Mouse (Mus musculus): ENCODE data around the gene Ccdc154. TPM values are rescaled to one million over a fixed set of nuclear protein-coding genes. Genes with fewer than 3 reads are reported as not detected.

Gene Ccdc154
- total RNA-seq, 2 experiments from 2014 or later, result not detected

DNA sequence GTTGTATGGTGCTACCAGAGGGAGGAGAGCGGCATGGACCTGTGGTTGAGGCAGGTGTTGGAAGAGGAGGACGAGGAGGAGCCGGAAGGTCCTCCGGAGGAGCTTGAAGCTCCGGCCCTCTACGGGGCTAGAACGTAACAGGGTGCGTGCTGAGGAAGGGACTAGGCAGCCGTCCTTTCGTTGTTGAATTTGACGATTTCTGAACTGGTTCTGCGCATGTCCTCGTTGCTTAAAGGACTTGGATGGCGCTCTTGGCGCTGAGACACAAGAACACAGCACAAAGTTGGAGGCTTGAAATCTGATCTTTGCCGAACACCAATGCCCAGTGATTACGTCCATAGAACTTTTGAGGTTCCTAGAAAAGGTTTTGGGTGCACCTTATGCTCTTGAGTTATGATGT is 22.7 kb downstream of the Ccdc154 start:
- no peak for DNase-seq

DNA sequence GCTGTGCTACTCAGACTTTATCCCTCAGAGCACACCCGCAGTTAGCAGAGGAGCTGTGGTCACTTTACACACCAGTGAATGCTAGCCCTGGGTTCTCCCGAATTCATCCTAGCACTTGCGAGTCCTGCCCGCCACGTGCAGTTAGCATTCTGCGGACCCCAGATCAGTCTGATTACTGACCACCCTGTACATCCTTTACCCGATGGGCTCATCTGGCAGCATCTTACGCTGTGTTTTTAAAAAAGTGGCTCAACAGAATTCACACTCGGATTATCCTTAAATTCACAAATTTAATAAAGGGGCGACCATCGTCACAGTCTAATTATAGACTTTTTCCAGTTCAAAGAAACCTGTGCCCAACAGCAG is 25.5 kb downstream of the Ccdc154 start:
- DNase-seq, result no peak

DNA sequence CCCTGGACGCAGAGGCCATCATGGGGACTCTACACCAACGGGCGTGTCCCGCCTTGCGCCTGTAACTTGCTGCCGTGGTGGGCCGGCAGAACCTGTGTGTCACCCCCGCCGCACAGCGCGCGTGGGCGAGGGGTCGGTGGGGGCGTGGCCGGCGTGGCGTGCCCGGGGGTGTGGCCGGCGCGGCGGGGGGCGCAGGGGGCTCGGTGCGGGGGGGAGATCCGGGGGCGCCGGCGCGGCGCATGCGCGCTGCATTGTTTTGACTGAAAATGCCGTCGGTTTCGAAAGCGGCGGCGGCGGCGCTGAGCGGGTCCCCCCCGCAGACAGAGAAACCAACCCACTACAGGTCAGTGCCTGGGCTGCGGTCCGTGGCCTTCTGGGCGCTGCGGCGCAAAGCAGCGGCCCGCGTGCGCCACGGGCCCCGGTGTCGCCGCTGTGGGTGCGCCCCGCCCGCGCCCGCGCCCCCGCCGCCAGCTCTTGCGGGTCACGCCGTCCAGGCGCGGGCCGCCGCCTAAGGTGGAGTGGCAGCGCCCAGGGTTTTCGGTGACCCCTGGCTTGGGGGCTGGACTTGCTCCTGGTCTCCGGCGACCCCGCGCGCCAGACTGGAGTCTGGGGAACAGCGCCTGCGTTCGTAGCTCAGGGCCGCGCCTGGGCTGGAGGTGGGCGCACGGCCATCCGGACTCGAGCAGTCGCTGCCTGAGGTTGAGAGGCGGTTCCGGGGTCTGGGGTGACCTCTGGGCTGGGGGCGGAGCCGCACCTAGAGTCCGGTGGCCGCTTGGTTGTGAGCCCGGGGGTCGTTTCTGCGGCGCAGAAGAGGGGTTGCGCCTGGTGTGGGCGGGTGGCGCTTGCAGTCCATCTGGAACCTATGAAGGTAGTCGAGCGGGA is 26.1 kb downstream of the Ccdc154 start, which contains the start of gene Unkl:
Gene Unkl (plus strand): TSS at position 248 of the 882 bp plus-strand sequence.
- peak; percentile 81 to 82 for DNase-seq

DNA sequence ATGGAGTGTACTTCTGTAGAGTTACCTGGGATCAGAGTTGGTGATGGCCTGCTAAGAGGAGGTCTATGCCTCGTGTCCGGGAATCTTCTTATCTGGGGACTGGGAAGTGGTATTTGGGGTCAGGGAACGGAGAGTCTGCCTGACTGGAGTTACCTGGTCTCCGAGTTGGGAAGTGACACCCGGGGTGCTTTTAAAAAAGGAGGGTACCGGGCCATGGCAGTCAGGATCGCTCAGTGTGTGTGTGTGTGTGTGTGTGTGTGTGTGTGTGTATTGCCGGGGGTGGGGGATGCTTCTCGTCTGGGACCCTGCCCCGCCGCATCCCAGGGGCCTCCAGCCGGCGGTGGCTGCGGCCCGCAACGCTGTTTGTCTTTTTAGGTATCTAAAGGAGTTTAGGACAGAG is 26.8 kb downstream of the Ccdc154 start:
- no peak for DNase-seq

DNA sequence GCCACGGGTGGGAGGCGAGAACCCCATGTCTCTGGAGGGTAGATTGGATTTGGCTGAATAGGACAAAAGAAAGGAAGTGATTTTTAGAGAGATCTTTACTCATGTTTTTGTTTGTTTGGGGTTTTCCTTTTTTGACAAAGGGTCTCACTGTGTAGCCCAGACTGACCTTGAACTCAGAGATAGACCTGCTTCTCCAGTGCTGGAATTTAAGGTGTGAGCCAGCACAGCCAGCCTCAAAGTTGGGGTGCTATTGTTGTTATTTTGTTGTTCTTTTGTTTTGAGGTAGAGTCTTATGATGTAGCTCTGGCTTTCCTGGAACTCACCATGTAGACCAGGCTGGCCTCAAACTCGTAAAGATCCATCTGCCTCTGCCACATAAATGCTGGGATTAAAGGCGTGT is 40.1 kb downstream of the Ccdc154 start:
- DNase-seq, result no peak

DNA sequence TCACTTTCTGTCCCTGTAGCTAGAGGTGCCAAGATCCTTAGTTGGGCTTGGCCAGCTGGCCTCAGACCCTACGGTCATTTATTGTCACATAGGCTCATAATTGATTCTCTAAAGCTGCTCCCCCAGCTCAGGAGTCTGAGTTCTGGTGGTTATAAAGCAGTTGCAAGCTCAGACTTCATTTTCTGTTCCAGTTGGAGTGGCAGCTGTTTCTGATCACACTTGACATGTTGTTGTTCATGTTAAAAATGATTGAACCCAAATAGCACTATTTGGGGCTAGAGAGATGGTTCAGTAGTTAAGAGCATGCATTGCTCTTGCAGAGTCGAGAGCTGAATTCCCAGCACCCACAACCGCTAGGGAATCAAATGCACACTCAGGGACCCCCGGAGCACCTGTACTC is 47.7 kb downstream of the Ccdc154 start:
- DNase-seq, result no peak

DNA sequence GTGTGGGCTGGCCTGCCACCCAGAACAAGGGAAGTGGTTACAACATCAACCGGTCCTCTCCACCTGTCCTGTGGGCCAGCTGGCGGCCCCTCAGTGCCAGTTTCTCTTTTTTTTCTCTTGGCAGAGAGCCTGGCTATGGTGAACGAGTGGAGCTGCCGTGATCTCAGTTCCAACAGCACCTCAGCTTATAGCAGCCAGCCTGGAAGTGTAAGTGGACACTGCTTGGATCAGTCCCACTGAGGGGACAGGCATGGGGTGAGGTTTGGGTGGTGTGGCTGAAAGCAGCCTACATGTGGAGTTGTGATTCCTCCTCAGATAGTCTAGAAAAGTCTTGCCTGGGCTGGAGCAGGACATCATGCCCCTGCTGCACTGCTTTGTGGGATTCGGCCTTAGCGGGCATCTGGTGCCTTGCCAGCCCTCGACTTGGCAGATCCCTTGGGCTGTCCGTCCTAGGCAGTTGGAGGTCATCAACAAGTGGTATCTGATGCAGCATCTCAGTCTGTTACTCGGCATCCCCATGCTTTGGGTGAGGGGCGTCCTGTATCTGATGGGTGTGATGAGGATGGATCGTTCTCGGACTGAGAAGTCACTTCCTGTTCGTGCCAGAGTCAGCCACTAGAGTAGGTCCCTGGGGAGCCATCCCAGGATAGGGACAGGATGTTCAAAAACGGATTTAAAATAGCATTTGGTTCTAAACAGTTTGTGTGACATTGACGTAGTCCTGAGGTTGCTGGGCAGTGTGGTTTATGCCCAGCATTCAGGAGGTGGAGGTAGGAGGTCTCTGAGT is 48.6 kb downstream of the Ccdc154 start:
- peak; percentile 46 to 67 for DNase-seq

DNA sequence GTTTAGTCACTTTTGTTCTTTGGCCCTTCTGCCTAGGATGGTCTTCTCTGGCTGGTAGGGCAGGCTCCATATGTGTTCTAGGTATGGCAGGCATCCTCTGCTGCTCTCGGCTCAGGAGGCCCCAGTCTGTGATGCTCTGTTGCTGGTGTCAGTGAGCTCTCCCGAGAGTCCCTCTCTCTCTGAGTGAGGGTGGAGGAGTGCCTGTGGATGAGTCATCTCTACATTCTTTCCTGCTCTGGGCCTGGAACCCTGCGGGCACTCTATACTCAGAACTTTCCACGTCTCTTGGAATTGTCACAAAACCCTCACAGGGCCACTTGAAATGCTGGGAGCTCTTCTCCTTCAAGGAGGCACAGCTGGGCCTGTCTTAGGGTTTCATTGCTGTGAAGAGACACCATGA is 49.4 kb downstream of the Ccdc154 start:
- DNase-seq, result no peak

DNA sequence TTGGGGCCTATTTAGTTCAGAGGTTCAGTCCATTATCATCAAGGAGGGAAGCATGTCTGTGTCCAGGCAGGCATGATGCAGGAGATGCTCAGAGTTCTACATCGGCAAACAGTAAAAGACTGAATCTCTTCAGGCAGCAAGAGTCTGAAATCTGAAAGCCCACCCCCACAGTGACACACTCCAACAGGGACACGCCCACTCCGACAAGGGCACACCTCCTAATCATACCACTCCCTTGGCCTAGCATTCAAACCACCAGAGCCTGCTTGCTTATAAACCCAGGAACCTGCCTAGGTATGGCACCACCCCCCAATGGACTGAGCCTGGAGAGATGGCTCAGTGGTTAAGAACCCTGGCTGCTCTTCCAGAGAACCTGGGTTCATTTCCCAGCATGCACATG is 53.2 kb downstream of the Ccdc154 start:
- DNase-seq, result no peak

DNA sequence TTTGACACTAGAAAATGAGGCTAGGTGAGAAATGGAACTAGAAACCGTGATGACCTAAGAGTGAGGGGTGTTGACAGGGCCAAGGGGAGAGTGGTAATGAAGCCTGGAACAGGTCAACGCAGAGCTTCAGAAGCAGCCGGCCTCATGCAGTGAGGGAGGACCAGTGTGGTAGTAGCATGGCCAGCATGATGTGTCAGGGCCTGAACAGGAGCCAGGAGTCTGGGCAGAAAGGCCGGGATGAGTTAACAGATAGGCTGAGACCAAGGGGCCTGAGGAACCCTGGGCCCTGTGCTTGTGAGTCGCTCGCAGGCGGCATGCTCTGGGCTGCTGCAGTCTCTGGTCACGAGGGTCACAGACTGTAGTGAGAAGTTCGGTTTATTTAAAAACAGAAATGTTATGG is 56.7 kb downstream of the Ccdc154 start:
- DNase-seq, result no peak

DNA sequence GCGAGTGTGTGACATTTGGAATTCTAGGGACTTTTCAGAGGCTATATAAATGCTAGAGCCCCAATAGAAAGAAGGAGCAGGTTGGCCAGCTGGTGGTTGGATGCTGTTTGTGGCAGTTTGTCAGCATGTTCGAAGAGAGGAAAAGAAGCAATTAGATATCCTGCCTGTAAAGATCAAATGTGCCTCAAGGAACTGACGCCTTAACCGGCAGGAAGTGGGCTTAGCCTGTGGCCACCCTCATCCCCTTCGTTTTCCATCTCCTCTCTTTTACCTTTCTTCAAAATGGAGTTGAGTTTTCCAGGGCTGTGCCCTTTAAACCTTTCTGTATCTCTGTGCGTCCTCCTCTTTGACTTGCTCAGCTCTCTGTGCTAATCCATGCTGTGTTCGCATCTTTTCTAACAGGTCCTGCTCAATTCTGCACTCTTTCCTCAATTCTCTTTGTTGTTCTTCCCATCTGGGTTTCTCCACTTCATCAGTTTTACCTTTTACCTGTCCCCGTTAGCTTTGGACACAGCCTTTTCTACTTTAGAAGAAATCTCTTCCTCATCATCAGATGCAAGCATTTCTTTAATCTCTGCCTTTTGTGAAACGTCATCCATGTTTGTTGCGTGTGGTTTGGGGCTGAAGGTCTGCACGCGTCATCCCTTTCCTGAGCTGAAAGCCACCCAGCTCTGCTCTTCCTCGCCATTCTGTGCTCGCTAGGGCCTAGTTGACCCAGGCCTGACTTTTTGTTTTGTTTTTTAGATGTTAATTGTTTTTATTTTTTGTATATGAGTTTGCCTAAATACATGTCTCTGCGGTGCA is 57.4 kb downstream of the Ccdc154 start:
- DNase-seq, result no peak

DNA sequence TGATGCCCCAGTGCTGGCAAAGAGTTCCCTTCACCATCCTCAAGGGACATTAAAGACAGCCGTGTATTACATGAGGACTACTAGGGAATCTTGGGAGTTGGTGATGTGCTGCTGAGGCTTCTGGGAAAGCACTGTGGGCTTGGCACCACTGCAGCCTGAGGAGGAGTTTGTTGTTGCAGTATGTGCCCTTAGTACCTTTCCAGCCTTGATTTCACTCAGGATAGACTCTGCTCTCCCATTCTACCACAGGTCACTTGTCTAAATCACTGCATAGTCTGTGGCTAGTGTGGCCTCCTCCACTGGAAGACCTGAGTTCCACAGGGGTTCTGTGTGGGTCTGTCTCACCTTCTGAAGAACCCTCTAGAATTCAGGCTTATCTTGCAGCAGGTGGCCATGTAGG is 58.5 kb downstream of the Ccdc154 start:
- no peak for DNase-seq

Other genes starting within 250 kb of the Ccdc154 start
- gene Mapk8ip3, start 225.5 kb upstream of the Ccdc154 start, total RNA-seq (2021), result 10 to 100 TPM; 55.9 to 64.8 TPM
- 10 to 100 TPM in 1 of 2 experiments, 1 to 10 TPM in 1; 8.9 to 11.2 TPM for gene Jpt2, start 201.8 kb upstream of the Ccdc154 start, total RNA-seq (2021)
- 10 to 100 TPM in 1 of 2 experiments, 1 to 10 TPM in 1; 9.5 to 10.7 TPM for gene Cramp1l, start 146.7 kb upstream of the Ccdc154 start, total RNA-seq (2021)
- gene Ift140, start 146.4 kb upstream of the Ccdc154 start, total RNA-seq (2021), result 1 to 10 TPM; 3.5 to 5.5 TPM
- 10 to 100 TPM; 41.5 to 48.0 TPM for gene Tmem204, start 78.9 kb upstream of the Ccdc154 start, total RNA-seq (2021)
- gene Telo2, start 46.5 kb upstream of the Ccdc154 start, total RNA-seq (2021), result 10 to 100 TPM; 11.1 to 14.5 TPM
- gene Ptx4, start 41.7 kb upstream of the Ccdc154 start, total RNA-seq (2021), result 1 to 10 TPM; 2.5 to 3.0 TPM
- gene Clcn7, start 29.1 kb upstream of the Ccdc154 start, total RNA-seq (2021), result 10 to 100 TPM; 26.2 to 31.3 TPM
- gene Gm38655, start 13.0 kb downstream of the Ccdc154 start, total RNA-seq (2021), result not detected
- gene BC003965, start 22.1 kb downstream of the Ccdc154 start, total RNA-seq (2021), result 10 to 100 TPM; 21.3 to 24.1 TPM
- 1 to 10 TPM; 7.0 to 8.7 TPM for gene Unkl, start 25.9 kb downstream of the Ccdc154 start, total RNA-seq (2021)
- 10 to 100 TPM; 14.8 to 15.9 TPM for gene Gnptg, start 77.7 kb downstream of the Ccdc154 start, total RNA-seq (2021)
- gene Tsr3, start 77.7 kb downstream of the Ccdc154 start, total RNA-seq (2021), result 1 to 10 TPM; 7.7 to 9.5 TPM
- 1 to 10 TPM in 1 of 2 experiments, under 1 TPM in 1; 0.62 to 1.3 TPM for gene Baiap3, start 93.9 kb downstream of the Ccdc154 start, total RNA-seq (2021)
- 100 to 1,000 TPM in 1 of 2 experiments, 10 to 100 TPM in 1; 90.7 to 105 TPM for gene Ube2i, start 112.2 kb downstream of the Ccdc154 start, total RNA-seq (2021)
- under 1 TPM; 0.46 to 0.50 TPM for gene Prss34, start 135.9 kb downstream of the Ccdc154 start, total RNA-seq (2021)
- gene Prss28, start 146.2 kb downstream of the Ccdc154 start, total RNA-seq (2021), result not detected
- not detected for gene Prss29, start 156.2 kb downstream of the Ccdc154 start, total RNA-seq (2021)
- gene Tpsab1, start 183.1 kb downstream of the Ccdc154 start, total RNA-seq (2021), result under 1 TPM; 0.37 to 0.62 TPM
- gene Tpsb2, start 203.8 kb downstream of the Ccdc154 start, total RNA-seq (2021), result 1 to 10 TPM; 2.0 to 2.6 TPM
- not detected for gene Tpsg1, start 206.8 kb downstream of the Ccdc154 start, total RNA-seq (2021)

All from heart, adult 18-20 months (tissue).